Mouse (Mus musculus) intestine, postnatal 0 days (tissue): ENCODE data around the gene Pitpnm2. TPM values are rescaled to one million over a fixed set of nuclear protein-coding genes. Genes with fewer than 3 reads are reported as not detected.
"Not testable (repeated sequence)": the region's sequence is repeated elsewhere in the genome, so short reads cannot be mapped to it uniquely, and the experiment has no call there.

Source experiments
- ATAC-seq: fragments of 200-750 bp; cut with Nextera tagmentation; 2 replicates; pipeline ENCODE4 v1.8.0; 2017; ENCODE audit warnings: mild to moderate bottlenecking, moderate TSS enrichment, moderate library complexity
- H3K27ac ChIP-seq: fragments of 300-500 bp; sonication (generic); 2 replicates; pipeline ENCODE4 v1.5.1; 2014; ENCODE audit warnings: mild to moderate bottlenecking, low read depth, low read length, moderate library complexity
- H3K27me3 ChIP-seq: fragments of 300-500 bp; sonication (generic); replicated peaks from 2 replicates; pipeline ENCODE4 v1.6.1; 2014; ENCODE audit warnings: low read length, mixed read lengths; ENCODE audit not compliant: control insufficient read depth, insufficient read depth
- H3K36me3 ChIP-seq: fragments of 300-500 bp; sonication (generic); 2 replicates; pipeline ENCODE4 v1.6.1; 2014; ENCODE audit warnings: mild to moderate bottlenecking, moderate library complexity; ENCODE audit not compliant: control insufficient read depth, insufficient read depth
- H3K4me1 ChIP-seq: fragments of 300-500 bp; sonication (generic); replicated peaks from 2 replicates; pipeline ENCODE4 v1.6.1; 2014; ENCODE audit warnings: antibody characterized with exemption, low read length, mixed read lengths; ENCODE audit not compliant: control insufficient read depth, insufficient read depth
- H3K4me2 ChIP-seq: fragments of 300-500 bp; sonication (generic); replicated peaks from 2 replicates; pipeline ENCODE4 v1.6.1; 2014; ENCODE audit warnings: low read depth, mild to moderate bottlenecking, moderate library complexity
- H3K4me3 ChIP-seq: fragments of 300-500 bp; sonication (generic); 2 replicates; pipeline ENCODE4 v1.5.1; 2014; ENCODE audit warnings: low read depth, low read length
- H3K9ac ChIP-seq: fragments of 300-500 bp; sonication (generic); 2 replicates; pipeline ENCODE4 v1.6.1; 2014; ENCODE audit warnings: mild to moderate bottlenecking, low read depth, low read length
- H3K9me3 ChIP-seq: fragments of 300-500 bp; sonication (generic); 2 replicates; pipeline ENCODE4 v1.6.1; 2016; ENCODE audit warnings: mixed run types; ENCODE audit not compliant: control insufficient read depth
- CTCF ChIP-seq: sonication (generic); IDR thresholded peaks from 2 replicates; pipeline ENCODE4 v1.5.1; 2016; ENCODE audit warnings: low read depth, mild to moderate bottlenecking, control low read depth, antibody characterized with exemption, moderate library complexity
- WGBS: fragments of 180-500 bp; shearing (Covaris S2); extraction: QIAGEN DNeasy Blood & Tissue Kit; methylation state at CpG from one replicate; pipeline ENCODE4 v1.1.7; 2014; 5-methylcytosine and 5-hydroxymethylcytosine counted together
- polyA plus RNA-seq: library from polyadenylated mRNA; unstranded; fragments of >200 nt; fragmentation: Nextera tagmentation; extraction: Ambion mirVana; gene quantifications from 2 replicates; pipeline ENCODE4 v1.2.1, GENCODE M21; 2015

Pitpnm2 gene
- 1.5 and 1.9 TPM in 2 replicates for polyA plus RNA-seq

DNA sequence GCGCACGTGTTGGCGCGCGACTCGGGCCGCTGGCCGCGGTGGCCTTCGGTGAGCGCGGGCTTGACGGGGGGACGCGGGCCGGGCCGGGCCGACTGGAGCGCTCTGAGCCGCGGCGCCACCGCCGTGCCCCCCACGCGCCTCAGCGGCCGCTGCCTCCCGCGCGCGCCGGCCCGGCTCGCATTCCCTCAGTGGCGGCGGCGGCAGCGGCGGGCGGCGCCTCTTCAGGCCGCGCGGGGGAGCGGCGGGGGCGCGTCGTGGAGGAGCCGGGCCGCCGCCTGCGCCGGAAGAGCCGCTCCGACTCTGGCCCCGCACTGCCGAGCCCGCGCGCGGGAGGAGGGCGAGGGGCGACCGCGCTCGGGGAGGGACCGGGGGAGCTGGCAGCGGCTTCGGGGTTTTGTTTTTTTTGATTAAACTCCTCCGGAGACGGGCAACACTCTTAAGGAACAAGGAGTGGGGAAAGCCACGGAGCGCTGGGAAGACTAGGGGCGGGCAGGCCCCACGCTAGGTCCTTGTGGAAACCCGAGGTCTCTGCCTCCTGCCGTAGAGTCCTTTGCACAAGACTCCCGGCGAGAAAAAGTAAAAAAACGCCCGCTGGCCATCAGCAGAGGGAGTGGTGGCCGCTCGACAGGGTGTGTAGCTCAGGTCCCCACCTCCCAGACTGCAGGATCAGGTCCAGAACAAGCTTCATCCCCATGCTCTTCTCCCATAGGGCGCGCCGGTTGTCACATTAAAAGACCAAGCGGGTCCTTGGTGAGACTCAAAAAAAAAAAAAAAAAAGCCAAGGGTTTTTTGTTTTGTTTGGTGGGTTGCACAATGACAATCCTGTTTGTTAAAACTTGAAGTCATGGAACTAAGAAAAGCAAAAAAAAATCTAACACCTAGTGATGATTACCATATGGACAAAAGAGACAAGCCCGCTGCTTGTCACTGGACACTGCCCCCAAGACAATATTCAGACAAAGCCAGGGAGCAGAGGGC lies at the start of gene Pitpnm2:
TSS of gene Pitpnm2 (minus strand) at position 147 of the 978 bp plus-strand sequence.
- TF ChIP-seq CTCF = peak; percentile 21; the same call in 1 of the 2 replicates
- Histone ChIP-seq H3K36me3 (peaks cover 10% of the 10 kb centered on the region), H3K4me3 (peak within 1 kb of the TSS; percentile 65), H3K9ac (peak within 1 kb of the TSS; percentile 74), H3K9me3 (no peaks in the 10 kb centered on the region), H3K4me2 (peak within 1 kb of the TSS; percentile 95), H3K4me1 (no peaks in the 10 kb centered on the region), H3K27ac (peak within 1 kb of the TSS; percentile 79), H3K27me3 (no peaks in the 10 kb centered on the region)
- peak; percentile 76 for ATAC-seq
- 1% methylated on average over 41 of the region's 90 CpGs for WGBS

DNA sequence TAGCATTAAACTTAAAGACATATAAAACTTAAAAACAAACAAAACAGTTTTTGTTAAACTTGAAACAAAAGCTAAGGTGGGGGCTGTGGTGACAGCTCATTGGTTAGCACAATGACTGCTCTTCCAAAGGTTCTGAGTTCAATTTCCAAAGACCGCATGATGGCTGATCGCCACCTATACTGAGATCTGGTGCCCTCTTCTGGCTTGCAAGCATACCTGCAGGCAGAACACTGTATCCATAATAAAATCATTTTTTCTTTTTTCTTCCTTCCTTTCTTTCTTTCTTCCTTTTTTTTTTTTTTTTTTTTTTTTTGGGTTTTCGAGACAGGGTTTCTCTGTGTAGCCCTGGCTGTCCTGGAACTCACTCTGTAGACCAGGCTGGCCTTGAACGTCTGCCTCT lies 49.7 kb upstream of the Pitpnm2 start:
- H3K27ac ChIP-seq, H3K4me3 ChIP-seq, H3K27me3 ChIP-seq, H3K4me1 ChIP-seq, H3K4me2 ChIP-seq, H3K9me3 ChIP-seq, ATAC-seq, H3K9ac ChIP-seq: not testable (repeated sequence)
- H3K36me3 ChIP-seq = peaks cover 30% of the 10 kb centered on the region
- TF ChIP-seq CTCF = peak; percentile 75
- WGBS = 64% methylated on average over 3 of the region's 4 CpGs

DNA sequence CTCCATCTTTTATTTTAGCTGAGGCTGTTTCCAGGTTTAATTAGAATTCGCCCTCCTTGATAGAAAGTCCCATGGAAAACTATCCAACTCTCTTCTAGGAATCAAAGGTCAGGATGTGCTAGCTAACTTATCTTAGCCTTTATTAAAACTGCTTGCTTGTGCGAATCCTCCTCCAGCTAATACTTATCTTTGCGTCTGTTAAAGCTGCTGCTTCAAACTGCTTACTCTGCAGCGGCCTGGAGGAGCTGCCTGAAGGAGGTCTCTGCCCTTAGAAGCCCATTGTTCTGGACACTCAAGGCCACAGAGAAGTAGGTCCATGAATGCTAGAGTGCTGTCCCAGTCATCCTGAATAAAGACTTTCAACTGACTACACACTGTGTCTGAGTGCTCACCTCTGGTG lies 46.9 kb upstream of the Pitpnm2 start:
- no peak overlapping the region for H3K9ac ChIP-seq
- TF ChIP-seq CTCF = no peak
- H3K4me1 ChIP-seq = 0 out of 2 replicates have a peak, but pooled peaks cover 3% of the 10 kb centered on the region
- no peak for ATAC-seq
- H3K4me3 ChIP-seq = no peak overlapping the region
- H3K9me3 ChIP-seq = no peaks in the 10 kb centered on the region
- no peaks in the 10 kb centered on the region for H3K27me3 ChIP-seq
- peaks cover 47% of the 10 kb centered on the region for H3K36me3 ChIP-seq
- WGBS = 81% methylated on average over 4 of the region's 4 CpGs
- no peak overlapping the region for H3K27ac ChIP-seq
- H3K4me2 ChIP-seq = no peak overlapping the region

DNA sequence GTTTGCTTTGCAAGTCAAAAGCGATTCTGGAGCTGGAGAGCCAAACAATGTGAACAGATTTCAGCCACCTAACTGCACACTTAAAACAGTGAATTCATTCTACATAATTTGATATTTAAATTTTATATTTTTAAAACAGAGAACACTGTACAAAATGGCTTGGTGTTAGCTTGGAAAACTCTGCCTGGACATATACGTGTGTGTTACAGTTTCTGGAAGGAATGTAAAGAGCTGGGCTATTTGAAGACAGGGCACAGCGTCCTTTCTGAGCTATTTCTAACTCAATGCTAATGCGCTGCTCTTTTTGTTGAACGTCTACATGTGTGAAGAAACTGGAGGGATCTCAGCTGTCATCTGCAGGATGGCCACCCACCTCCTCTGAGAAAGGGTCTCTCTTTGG lies 44.4 kb upstream of the Pitpnm2 start:
- Histone ChIP-seq H3K4me1 (no peaks in the 10 kb centered on the region), H3K4me3 (no peak overlapping the region), H3K36me3 (peaks cover 66% of the 10 kb centered on the region), H3K4me2 (no peak overlapping the region), H3K9me3 (no peaks in the 10 kb centered on the region), H3K9ac (no peak overlapping the region), H3K27ac (no peak overlapping the region), H3K27me3 (no peaks in the 10 kb centered on the region)
- TF ChIP-seq CTCF = no peak
- no peak for ATAC-seq
- WGBS = 96% methylated on average over 5 of the region's 5 CpGs

DNA sequence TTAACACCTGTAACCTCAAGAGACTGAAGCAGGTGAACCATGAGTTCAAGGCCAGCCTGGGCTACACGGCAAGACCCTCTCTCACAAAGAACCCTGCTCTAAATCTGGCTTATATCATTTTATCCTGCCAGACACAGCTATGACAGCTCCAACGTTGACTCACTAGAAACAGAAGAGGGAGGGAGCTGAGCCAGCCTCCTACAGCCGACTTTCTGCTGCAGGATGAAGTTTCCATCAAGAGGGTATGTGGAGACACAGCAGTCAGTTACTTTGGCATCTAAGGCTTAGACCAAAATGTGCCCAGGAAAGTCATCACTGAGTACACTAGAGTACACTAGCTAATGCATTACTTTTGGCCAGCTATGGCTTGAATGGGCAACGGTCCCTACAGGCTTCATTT lies 40.7 kb upstream of the Pitpnm2 start:
- peaks cover 44% of the 10 kb centered on the region for H3K36me3 ChIP-seq
- no peak overlapping the region; the same call in 1 of the 2 replicates for H3K27ac ChIP-seq
- no peaks in the 10 kb centered on the region for H3K9me3 ChIP-seq
- ATAC-seq = no peak
- H3K9ac ChIP-seq = no peak overlapping the region
- no peak for TF ChIP-seq CTCF
- H3K4me2 ChIP-seq = no peak overlapping the region
- H3K27me3 ChIP-seq = no peaks in the 10 kb centered on the region
- H3K4me1 ChIP-seq = no peaks in the 10 kb centered on the region
- no peak overlapping the region for H3K4me3 ChIP-seq
- WGBS = 83% methylated on average over 4 of the region's 4 CpGs

DNA sequence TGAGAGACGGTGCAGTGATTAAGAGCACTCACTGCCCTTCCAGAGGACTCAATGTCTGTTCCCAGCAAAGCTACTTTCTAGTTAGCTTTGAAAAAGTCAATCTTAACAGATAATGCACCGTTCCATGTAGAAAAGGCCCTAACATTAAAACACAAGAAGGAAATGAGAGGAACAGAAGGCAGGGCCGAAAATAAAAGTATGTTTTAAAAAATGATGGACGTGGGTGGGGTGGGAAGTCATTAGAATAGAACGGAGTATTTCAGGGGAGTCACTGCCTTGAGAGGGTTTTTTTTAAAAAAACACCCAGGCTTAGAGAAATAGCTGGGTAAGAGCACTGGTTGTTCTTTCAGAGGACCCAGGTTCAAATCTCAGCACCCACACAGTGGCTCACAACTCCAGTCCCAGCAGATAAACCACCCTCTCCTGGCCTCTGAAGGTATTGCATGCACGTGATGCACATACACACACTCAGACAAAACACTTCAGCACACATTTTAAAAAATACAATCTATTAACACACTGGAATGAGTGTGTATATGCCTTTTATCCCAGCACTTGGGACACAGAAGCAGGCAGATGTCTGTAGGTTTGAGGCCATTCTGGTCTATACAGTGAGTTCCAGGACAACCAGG lies 38.2 kb upstream of the Pitpnm2 start:
- WGBS = 98% methylated on average over 6 of the region's 6 CpGs
- Histone ChIP-seq H3K27me3 (no peaks in the 10 kb centered on the region), H3K36me3 (peaks cover 39% of the 10 kb centered on the region), H3K27ac (no peak overlapping the region), H3K4me2 (no peak overlapping the region), H3K4me1 (no peaks in the 10 kb centered on the region), H3K4me3 (no peak overlapping the region), H3K9me3 (no peaks in the 10 kb centered on the region), H3K9ac (no peak overlapping the region)
- TF ChIP-seq CTCF = no peak; the same call in 1 of the 2 replicates
- no peak for ATAC-seq
